Mouse (Mus musculus) liver, embryonic 11.5 days (tissue): ENCODE measurements at regions not wholly inside any gene's neighbourhood (a gene's known extent, or its start where the extent isn't known, plus 50 kb on each side); places are given as distances from the start of the nearest gene placed in this dataset.

Experiments used
- ATAC-seq: fragments of 200-750 bp; cut with Nextera tagmentation; replicated peaks from 2 replicates; pipeline ENCODE4 v1.8.0; 2017; ENCODE audit warnings: moderate number of reproducible peaks, mild to moderate bottlenecking, moderate TSS enrichment, moderate library complexity; ENCODE audit not compliant: low FRiP score
- DNase-seq: peaks from one replicate; pipeline ENCODE4 v3.0.0-alpha.2; 2017; ENCODE audit warnings: low spot score
- H3K27ac ChIP-seq: fragments of 300-500 bp; sonication (generic); 2 replicates; pipeline ENCODE4 v1.5.1; 2014; ENCODE audit warnings: mild to moderate bottlenecking, low read depth, low read length, control low read depth
- H3K27me3 ChIP-seq: fragments of 300-500 bp; sonication (generic); replicated peaks from 2 replicates; pipeline ENCODE4 v1.6.1; 2014; ENCODE audit warnings: low read length, mixed read lengths; ENCODE audit not compliant: control insufficient read depth, insufficient read depth
- H3K36me3 ChIP-seq: fragments of 300-500 bp; sonication (generic); 2 replicates; pipeline ENCODE4 v1.6.1; 2014; ENCODE audit warnings: mild to moderate bottlenecking, low read length, moderate library complexity, mixed read lengths; ENCODE audit not compliant: control insufficient read depth, insufficient read depth
- H3K4me1 ChIP-seq: fragments of 300-500 bp; sonication (generic); replicated peaks from 2 replicates; pipeline ENCODE4 v1.6.1; 2014; ENCODE audit warnings: low read length, mixed read lengths; ENCODE audit not compliant: control insufficient read depth, insufficient read depth
- H3K4me2 ChIP-seq: fragments of 300-500 bp; sonication (generic); 2 replicates; pipeline ENCODE4 v1.6.1; 2014; ENCODE audit warnings: mild to moderate bottlenecking, control low read depth, moderate library complexity
- H3K4me3 ChIP-seq: fragments of 300-500 bp; sonication (generic); 2 replicates; pipeline ENCODE4 v1.5.1; 2014; ENCODE audit warnings: low read depth, low read length, control low read depth
- H3K9ac ChIP-seq: fragments of 300-500 bp; sonication (generic); 2 replicates; pipeline ENCODE4 v1.6.1; 2014; ENCODE audit warnings: low read depth, low read length, control low read depth
- H3K9me3 ChIP-seq: fragments of 300-500 bp; sonication (generic); 2 replicates; pipeline ENCODE4 v1.6.1; 2016; ENCODE audit warnings: low read length, inconsistent platforms, mixed read lengths; ENCODE audit not compliant: control insufficient read depth
- WGBS: fragments of 180-500 bp; shearing (Covaris S2); extraction: QIAGEN DNeasy Blood & Tissue Kit; methylation state at CpG from one replicate; pipeline ENCODE4 v1.1.7; 2014; 5-methylcytosine and 5-hydroxymethylcytosine counted together

- H3K4me1 ChIP-seq, result no peaks in the 10 kb centered on the region
- H3K27ac ChIP-seq, result no peak overlapping the region
- no peak overlapping the region for H3K9ac ChIP-seq
- DNase-seq (no peak), ATAC-seq (no peak)
- no peaks in the 10 kb centered on the region for H3K9me3 ChIP-seq
- H3K36me3 ChIP-seq, result no peaks in the 10 kb centered on the region
- no peak overlapping the region for H3K4me3 ChIP-seq
- no peaks in the 10 kb centered on the region for H3K27me3 ChIP-seq
- H3K4me2 ChIP-seq, result no peak overlapping the region
- WGBS, result 68% methylated on average over 10 of the region's 10 CpGs
These were observed 192.6 kb downstream of the Emx2 start for GRCm38 (mm10) chr19:59650611-59651329.

- no peaks in the 10 kb centered on the region for H3K9me3 ChIP-seq
- no peaks in the 10 kb centered on the region for H3K4me1 ChIP-seq
- ATAC-seq (no peak), DNase-seq (no peak)
- H3K27ac ChIP-seq, result no peak overlapping the region
- H3K9ac ChIP-seq, result no peak overlapping the region
- no peaks in the 10 kb centered on the region for H3K36me3 ChIP-seq
- H3K4me2 ChIP-seq, result no peak overlapping the region
- WGBS, result 56% methylated on average over 18 of the region's 18 CpGs
- H3K4me3 ChIP-seq, result no peak overlapping the region
- no peaks in the 10 kb centered on the region for H3K27me3 ChIP-seq
These were observed 195.6 kb downstream of the Emx2 start for GRCm38 (mm10) chr19:59653631-59654367.

- Histone ChIP-seq H3K36me3 (no peaks in the 10 kb centered on the region), H3K27me3 (no peaks in the 10 kb centered on the region), H3K4me1 (no peaks in the 10 kb centered on the region), H3K27ac (no peak overlapping the region), H3K9ac (no peak overlapping the region), H3K9me3 (no peaks in the 10 kb centered on the region), H3K4me3 (no peak overlapping the region), H3K4me2 (no peak overlapping the region)
- 82% methylated on average over 2 of the region's 2 CpGs for WGBS
- DNase-seq (no peak), ATAC-seq (no peak)
These were observed 197.1 kb downstream of the Emx2 start for GRCm38 (mm10) chr19:59655321-59655720.

GRCm38 (mm10) chr19:59669793-59670192, 211.6 kb downstream of the Emx2 start:
- H3K9ac ChIP-seq, result no peak overlapping the region
- no peaks in the 10 kb centered on the region for H3K27me3 ChIP-seq
- H3K4me3 ChIP-seq, result no peak overlapping the region
- H3K9me3 ChIP-seq, result no peaks in the 10 kb centered on the region
- ATAC-seq (no peak), DNase-seq (no peak)
- H3K4me1 ChIP-seq, result no peaks in the 10 kb centered on the region
- no peaks in the 10 kb centered on the region for H3K36me3 ChIP-seq
- H3K27ac ChIP-seq, result no peak overlapping the region
- no peak overlapping the region for H3K4me2 ChIP-seq

- no peak for DNase-seq
These were observed 215.4 kb downstream of the Emx2 start for GRCm38 (mm10) chr19:59673537-59673936.

GRCm38 (mm10) chr19:59679191-59679590, 221.0 kb downstream of the Emx2 start:
- no peak overlapping the region for H3K9ac ChIP-seq
- DNase-seq (no peak), ATAC-seq (no peak)
- H3K9me3 ChIP-seq, result no peaks in the 10 kb centered on the region; the same call in 1 of the 2 replicates
- H3K27me3 ChIP-seq, result no peaks in the 10 kb centered on the region
- no peaks in the 10 kb centered on the region for H3K36me3 ChIP-seq
- H3K4me2 ChIP-seq, result no peak overlapping the region
- H3K4me1 ChIP-seq, result no peaks in the 10 kb centered on the region
- no peak overlapping the region for H3K27ac ChIP-seq
- no peak overlapping the region for H3K4me3 ChIP-seq
- WGBS, result 85% methylated on average over 7 of the region's 7 CpGs

More at GRCm38 (mm10) chr19:59673537-59673936, 215.4 kb downstream of the Emx2 start:
- no peak for ATAC-seq
- Histone ChIP-seq H3K4me2 (no peak overlapping the region), H3K27me3 (no peaks in the 10 kb centered on the region), H3K27ac (no peak overlapping the region), H3K36me3 (no peaks in the 10 kb centered on the region), H3K9me3 (no peaks in the 10 kb centered on the region; the same call in 1 of the 2 replicates), H3K4me1 (no peaks in the 10 kb centered on the region), H3K9ac (no peak overlapping the region), H3K4me3 (no peak overlapping the region)

- 81% methylated on average over 4 of the region's 4 CpGs for WGBS
- Histone ChIP-seq H3K27me3 (no peaks in the 10 kb centered on the region), H3K4me2 (no peak overlapping the region), H3K9ac (no peak overlapping the region), H3K4me3 (no peak overlapping the region), H3K27ac (no peak overlapping the region), H3K4me1 (no peaks in the 10 kb centered on the region), H3K36me3 (no peaks in the 10 kb centered on the region), H3K9me3 (no peaks in the 10 kb centered on the region; the same call in 1 of the 2 replicates)
- no peak for DNase-seq
- no peak for ATAC-seq
These were observed 222.2 kb downstream of the Emx2 start for GRCm38 (mm10) chr19:59680356-59680755.

GRCm38 (mm10) chr19:59684292-59684691, 226.1 kb downstream of the Emx2 start:
- no peak for ATAC-seq
- WGBS, result 86% methylated on average over 7 of the region's 7 CpGs
- DNase-seq, result no peak
- no peaks in the 10 kb centered on the region for H3K36me3 ChIP-seq
- no peaks in the 10 kb centered on the region for H3K9me3 ChIP-seq
- H3K4me2 ChIP-seq, result no peak overlapping the region
- no peaks in the 10 kb centered on the region for H3K27me3 ChIP-seq
- no peak overlapping the region for H3K4me3 ChIP-seq
- H3K9ac ChIP-seq, result no peak overlapping the region
- no peak overlapping the region for H3K27ac ChIP-seq
- H3K4me1 ChIP-seq, result no peaks in the 10 kb centered on the region
